Comparison of ENCODE assay signal across 27 mouse cellular contexts in genomic region chr7:99670915-99671314, GRCm38 (mm10). TPM values are rescaled to one million over a fixed set of nuclear protein-coding genes. Genes with fewer than 3 reads are reported as not detected.
A peak's percentile ranks its signal among the peaks of the same experiment; 100 is the strongest.
DNase-seq lines count a peak whose midpoint lies in the region; ATAC-seq and TF ChIP-seq lines count a peak whose summit lies in the region.
"Had no signal": no experiment of that assay in that cellular context is flagged by ENCODE, and none has a peak within 500 bp of the region (broad histone marks: within the 10 kb centered on the region; RNA-seq: fewer than 3 reads in every experiment).

No protein-coding gene starts in this region.

- intact Hi-C loops in left cerebral cortex, adult 2 months (cut with DNase I): loop anchor here (5.0 kb wide), 1 partner anchor 36 kb away; no protein-coding TSS in a partner anchor
- intact Hi-C loops in left cerebral cortex, postnatal 4 days (cut with DNase I): no loop called here

- WGBS in forebrain, postnatal 0 days: 78% methylated on average over 4 of the region's 4 CpGs
- 73% methylated on average over 4 of the region's 4 CpGs for WGBS in forebrain, embryonic 16.5 days

- no peaks in the 10 kb centered on the region for H3K9me3 ChIP-seq in forebrain, postnatal 0 days (ENCODE audit: low read length)
- no peaks in the 10 kb centered on the region for H3K9me3 ChIP-seq in forebrain, embryonic 16.5 days (ENCODE audit: control insufficient read depth, low read length)
- H3K9me3 ChIP-seq: forebrain, embryonic 13.5 days; limb, embryonic 12.5 days; lung, embryonic 15.5 days; neural tube, embryonic 13.5 days had no signal

- ATAC-seq in forebrain, postnatal 0 days: no peak
- no peak for ATAC-seq in forebrain, embryonic 16.5 days
- peak; percentile 56 for ATAC-seq in megakaryocyte-erythroid progenitor cell, adult 5-6 weeks (replicated peaks; ENCODE audit: low FRiP score, low TSS enrichment, poor library complexity, severe bottlenecking)
- ATAC-seq in erythroblast, adult 5-6 weeks (replicated peaks; ENCODE audit: low FRiP score, poor library complexity, severe bottlenecking): no peak
- ATAC-seq: forebrain, embryonic 13.5 days had no signal

- no peak overlapping the region for H3K27ac ChIP-seq in forebrain, postnatal 0 days (ENCODE audit: low read depth, low read length)
- no peak overlapping the region for H3K27ac ChIP-seq in forebrain, embryonic 16.5 days (ENCODE audit: low read length)
- no peak overlapping the region for H3K27ac ChIP-seq in left cerebral cortex, adult 2 months
- H3K27ac ChIP-seq: forebrain, embryonic 13.5 days; kidney, postnatal 0 days; limb, embryonic 12.5 days; lung, embryonic 15.5 days; neural tube, embryonic 13.5 days had no signal

- H3K27me3 ChIP-seq in forebrain, postnatal 0 days (ENCODE audit: insufficient read depth, low read length): no peaks in the 10 kb centered on the region
- no peaks in the 10 kb centered on the region for H3K27me3 ChIP-seq in forebrain, embryonic 16.5 days (replicated peaks; ENCODE audit: control insufficient read depth, insufficient read depth, low read length)
- H3K27me3 ChIP-seq: forebrain, embryonic 13.5 days; limb, embryonic 12.5 days; lung, embryonic 15.5 days; neural tube, embryonic 13.5 days had no signal

- H3K4me1 ChIP-seq in forebrain, postnatal 0 days (ENCODE audit: insufficient read depth): no peaks in the 10 kb centered on the region
- no peaks in the 10 kb centered on the region for H3K4me1 ChIP-seq in forebrain, embryonic 16.5 days (replicated peaks; ENCODE audit: control insufficient read depth, insufficient read depth, low read length)
- H3K4me1 ChIP-seq: forebrain, embryonic 13.5 days; lung, embryonic 15.5 days had no signal

- H3K9ac ChIP-seq in forebrain, postnatal 0 days: no peak overlapping the region
- H3K9ac ChIP-seq in forebrain, embryonic 16.5 days (replicated peaks; ENCODE audit: low read depth, low read length): no peak overlapping the region
- H3K9ac ChIP-seq: forebrain, embryonic 13.5 days; limb, embryonic 12.5 days; lung, embryonic 15.5 days; neural tube, embryonic 13.5 days had no signal

- H3K4me3 ChIP-seq in forebrain, postnatal 0 days (ENCODE audit: low read depth, low read length): no peak overlapping the region
- H3K4me3 ChIP-seq in forebrain, embryonic 16.5 days (replicated peaks; ENCODE audit: low read length): no peak overlapping the region
- no peak overlapping the region for H3K4me3 ChIP-seq in left cerebral cortex, adult 2 months
- H3K4me3 ChIP-seq: forebrain, embryonic 13.5 days; limb, embryonic 12.5 days; lung, embryonic 15.5 days; neural tube, embryonic 13.5 days had no signal

- no peak overlapping the region for H3K4me2 ChIP-seq in forebrain, postnatal 0 days (ENCODE audit: low read depth)
- H3K4me2 ChIP-seq in forebrain, embryonic 16.5 days (ENCODE audit: low read length): no peak overlapping the region
- H3K4me2 ChIP-seq: forebrain, embryonic 13.5 days; limb, embryonic 12.5 days; lung, embryonic 15.5 days; neural tube, embryonic 13.5 days had no signal

- H3K36me3 ChIP-seq in forebrain, postnatal 0 days (ENCODE audit: insufficient read depth): no peaks in the 10 kb centered on the region
- no peaks in the 10 kb centered on the region for H3K36me3 ChIP-seq in forebrain, embryonic 16.5 days (ENCODE audit: control insufficient read depth, insufficient read depth)
- H3K36me3 ChIP-seq: limb, embryonic 12.5 days; lung, embryonic 15.5 days; neural tube, embryonic 13.5 days had no signal

- TF ChIP-seq CTCF in forebrain, postnatal 0 days (IDR thresholded peaks at IDR 0.05; ENCODE audit: low read depth): 0 out of 2 replicates have a peak, but pooled peaks have one; percentile 4
- TF ChIP-seq CTCF in left cerebral cortex, adult 2 months (IDR thresholded peaks at IDR 0.05): peak; percentile 18

- no peak for DNase-seq in forebrain, postnatal 0 days
- no peak for DNase-seq in left cerebral cortex, adult 2 months (ENCODE audit: extremely low spot score in 1 of 2, low spot score in 2 of 2)
- DNase-seq in left cerebral cortex, postnatal 4 days: no peak
- DNase-seq in ES-CJ7 (ENCODE audit: low read depth, low spot score): peak; percentile 6
- DNase-seq in right cerebral cortex, postnatal 10 days (ENCODE audit: low spot score in 2 of 2): no peak
- DNase-seq: cerebellum, adult 11 months; cerebellum, postnatal 14 days; heart, adult 18-20 months; right cerebral cortex, postnatal 25 days had no signal

RNA-seq across cellular contexts. Expression of gene Slco2b1, which starts 40.2 kb away (rescaled TPM):
- total RNA-seq in forebrain, postnatal 0 days (2014; rRNA removed): 10.8 and 10.9 TPM in 2 replicates
- 5.9 and 6.7 TPM in 2 replicates for polyA plus RNA-seq in forebrain, postnatal 0 days (2015; fragmentation: Nextera tagmentation; extraction: Ambion mirVana)
- 5.0 and 6.4 TPM in 2 replicates for polyA plus RNA-seq in forebrain, embryonic 16.5 days (2015; fragmentation: Nextera tagmentation; extraction: Ambion mirVana)
- total RNA-seq in left cerebral cortex, adult 2 months (2021): 10 to 100 TPM; 12.3 to 12.9 TPM
- 10 to 100 TPM in 1 of 2 experiments, 1 to 10 TPM in 1; 9.9 to 10.2 TPM for total RNA-seq in left cerebral cortex, postnatal 4 days (2021)
- 0.64 TPM in 1 of 2 replicates, not detected in the other for total RNA-seq in megakaryocyte-erythroid progenitor cell, adult 5-6 weeks (2014; fragmentation: Nextera tagmentation)
- total RNA-seq in megakaryocyte-erythroid progenitor cell, adult 5-6 weeks (2017): 0.11 TPM in 1 of 2 replicates, not detected in the other
- total RNA-seq in erythroblast, adult 5-6 weeks (2015; ENCODE audit: low replicate concordance): 2.3 and 3.3 TPM in 2 replicates
- 1.3 and 4.6 TPM in 2 replicates for total RNA-seq in erythroblast, adult 5-6 weeks (2017; ENCODE audit: low replicate concordance)

RNA-seq across cellular contexts. Expression of gene Tpbgl, which starts 44.0 kb away (rescaled TPM):
- 0.86 and 1.5 TPM in 2 replicates for total RNA-seq in forebrain, postnatal 0 days (2014; rRNA removed)
- 1.8 and 2.1 TPM in 2 replicates for polyA plus RNA-seq in forebrain, postnatal 0 days (2015; fragmentation: Nextera tagmentation; extraction: Ambion mirVana)
- 0.67 and 0.76 TPM in 2 replicates for polyA plus RNA-seq in forebrain, embryonic 16.5 days (2015; fragmentation: Nextera tagmentation; extraction: Ambion mirVana)
- 1 to 10 TPM; 3.4 to 4.5 TPM for total RNA-seq in left cerebral cortex, adult 2 months (2021)
- 1 to 10 TPM; 1.8 to 2.6 TPM for total RNA-seq in left cerebral cortex, postnatal 4 days (2021)
- total RNA-seq in megakaryocyte-erythroid progenitor cell, adult 5-6 weeks (2014; fragmentation: Nextera tagmentation): 0.35 TPM in 1 of 2 replicates, not detected in the other
- 0.05 TPM in 1 of 2 replicates, not detected in the other for total RNA-seq in megakaryocyte-erythroid progenitor cell, adult 5-6 weeks (2017)
- total RNA-seq in erythroblast, adult 5-6 weeks (2015; ENCODE audit: low replicate concordance): not detected in 2 replicates
- not detected in 2 replicates for total RNA-seq in erythroblast, adult 5-6 weeks (2017; ENCODE audit: low replicate concordance)
- total RNA-seq: monocyte, adult 5-6 weeks had no signal

RNA-seq across cellular contexts. Expression of gene Olfr520, which starts 59.2 kb away (rescaled TPM):
- not detected in 2 replicates for total RNA-seq in forebrain, postnatal 0 days (2014; rRNA removed)
- not detected in 2 replicates for polyA plus RNA-seq in forebrain, postnatal 0 days (2015; fragmentation: Nextera tagmentation; extraction: Ambion mirVana)
- polyA plus RNA-seq in forebrain, embryonic 16.5 days (2015; fragmentation: Nextera tagmentation; extraction: Ambion mirVana): not detected in 2 replicates
- not detected for total RNA-seq in left cerebral cortex, adult 2 months (2021)
- not detected for total RNA-seq in left cerebral cortex, postnatal 4 days (2021)
- total RNA-seq in megakaryocyte-erythroid progenitor cell, adult 5-6 weeks (2014; fragmentation: Nextera tagmentation): not detected in 2 replicates
- total RNA-seq in megakaryocyte-erythroid progenitor cell, adult 5-6 weeks (2017): not detected in 2 replicates
- total RNA-seq in erythroblast, adult 5-6 weeks (2015; ENCODE audit: low replicate concordance): not detected in 2 replicates
- total RNA-seq in erythroblast, adult 5-6 weeks (2017; ENCODE audit: low replicate concordance): not detected in 2 replicates
- total RNA-seq: ES-E14; gastrocnemius, adult 18-20 months; heart, adult 18-20 months; layer of hippocampus, adult 18-20 months; left cerebral cortex, adult 18-20 months; megakaryocyte, adult 5-6 weeks; monocyte, adult 5-6 weeks had no signal
- polyA plus RNA-seq: forebrain, embryonic 13.5 days; heart, embryonic 16.5 days; hindbrain, embryonic 11.5 days; intestine, embryonic 14.5 days; kidney, postnatal 0 days; limb, embryonic 12.5 days; lung, embryonic 15.5 days; neural tube, embryonic 13.5 days; stomach, embryonic 16.5 days had no signal
